Mouse (Mus musculus) MEL (cell line): ENCODE data around the gene Ada. TPM values are rescaled to one million over a fixed set of nuclear protein-coding genes. Genes with fewer than 3 reads are reported as not detected.
"Not testable (repeated sequence)": the region's sequence is repeated elsewhere in the genome, so short reads cannot be mapped to it uniquely, and the experiment has no call there.

Source experiments
- DNase-seq: peaks from one replicate; pipeline ENCODE4 v3.0.0; 2011; ENCODE audit warnings: low read depth, low spot score
- H3K27ac ChIP-seq: 2 replicates; pipeline ENCODE4 v1.5.1; 2012; ENCODE audit warnings: low read depth, mild to moderate bottlenecking, control low read depth, low read length, moderate library complexity; ENCODE audit not compliant: control insufficient read depth
- H3K27me3 ChIP-seq, 2 experiments: fragments of 150-350 bp in 1 of 2; sonication (generic) in 1 of 2; 2 replicates each; pipeline ENCODE4 v1.6.1; 2012; ENCODE audit warnings: low read length in 2 of 2, mild to moderate bottlenecking in 2 of 2, improper control_type of control experiment in 1 of 2, moderate library complexity in 1 of 2; ENCODE audit not compliant: insufficient read depth in 2 of 2, control insufficient read depth in 1 of 2
- H3K36me3 ChIP-seq, 2 experiments: 2 replicates each; pipeline ENCODE4 v1.6.1; 2012 to 2014; ENCODE audit warnings: low read length in 2 of 2, improper control_type of control experiment in 1 of 2, inconsistent platforms in 1 of 2, mild to moderate bottlenecking in 1 of 2; ENCODE audit not compliant: insufficient read depth in 2 of 2, control insufficient read depth in 1 of 2
- H3K4me1 ChIP-seq, 2 experiments: fragments of 150-350 bp in 1 of 2; sonication (generic) in 1 of 2; 2 replicates each; pipeline ENCODE4 v1.6.1; 2012; ENCODE audit warnings: low read length in 2 of 2, improper control_type of control experiment in 1 of 2, mild to moderate bottlenecking in 1 of 2; ENCODE audit not compliant: insufficient read depth in 2 of 2, control insufficient read depth in 1 of 2
- H3K4me3 ChIP-seq, 2 experiments: fragments of 150-350 bp in 1 of 2; sonication (generic) in 1 of 2; 2 replicates each; pipeline ENCODE4 v1.5.1; 2012; ENCODE audit warnings: low read depth in 2 of 2, low read length in 2 of 2, mild to moderate bottlenecking in 2 of 2, moderate library complexity in 2 of 2, control low read depth in 1 of 2, improper control_type of control experiment in 1 of 2; ENCODE audit not compliant: control insufficient read depth in 1 of 2, insufficient read depth in 1 of 2
- H3K79me2 ChIP-seq: 2 replicates; pipeline ENCODE4 v1.6.1; 2012; ENCODE audit warnings: mild to moderate bottlenecking, low read length, moderate library complexity; ENCODE audit not compliant: control insufficient read depth, poor library complexity, insufficient read depth
- H3K9ac ChIP-seq: 2 replicates; pipeline ENCODE4 v1.6.1; 2012; ENCODE audit warnings: low read depth, mild to moderate bottlenecking, control low read depth, low read length, moderate library complexity; ENCODE audit not compliant: control insufficient read depth, poor library complexity, severe bottlenecking
- H3K9me3 ChIP-seq: fragments of 150-350 bp; sonication (generic); replicated peaks from 2 replicates; pipeline ENCODE4 v1.6.1; 2012; ENCODE audit warnings: mild to moderate bottlenecking, low read length, improper control_type of control experiment, moderate library complexity; ENCODE audit not compliant: insufficient read depth
- BHLHE40 ChIP-seq: IDR thresholded peaks from 2 replicates; pipeline ENCODE4 v1.6.1; 2012; ENCODE audit warnings: low read depth, mild to moderate bottlenecking, inconsistent platforms, low read length, improper control_type of control experiment, borderline replicate concordance
- E2F4 ChIP-seq: IDR thresholded peaks from 2 replicates; pipeline ENCODE4 v1.6.1; 2011; ENCODE audit warnings: low read depth, low read length, improper control_type of control experiment, borderline replicate concordance
- EP300 ChIP-seq, 2 experiments: IDR thresholded peaks; 2 replicates each; pipeline ENCODE4 v1.6.1; 2011; ENCODE audit warnings: improper control_type of control experiment in 2 of 2, low read length in 2 of 2, low read depth in 1 of 2, mild to moderate bottlenecking in 1 of 2
- ETS1 ChIP-seq: IDR thresholded peaks from 2 replicates; pipeline ENCODE4 v1.6.1; 2012; ENCODE audit warnings: low read depth, mild to moderate bottlenecking, inconsistent platforms, low read length, improper control_type of control experiment, moderate library complexity
- GABPA ChIP-seq: IDR thresholded peaks from 2 replicates; pipeline ENCODE4 v1.6.1; 2012; ENCODE audit warnings: low read depth, mild to moderate bottlenecking, inconsistent platforms, low read length, improper control_type of control experiment, moderate library complexity
- GATA1 ChIP-seq: IDR thresholded peaks from 2 replicates; pipeline ENCODE4 v1.6.1; 2011; ENCODE audit warnings: low read depth, low read length, improper control_type of control experiment
- HCFC1 ChIP-seq: IDR thresholded peaks from 2 replicates; pipeline ENCODE4 v1.6.1; 2012; ENCODE audit warnings: low read depth, mild to moderate bottlenecking, inconsistent platforms, low read length, improper control_type of control experiment, moderate library complexity
- KAT2A ChIP-seq: conservative IDR thresholded peaks from 2 replicates; pipeline ENCODE4 v1.6.1; 2012; ENCODE audit warnings: low read depth, low read length, improper control_type of control experiment, inconsistent platforms
- MAX ChIP-seq: IDR thresholded peaks from 2 replicates; pipeline ENCODE4 v1.6.1; 2011; ENCODE audit warnings: low read length, improper control_type of control experiment
- MAZ ChIP-seq: IDR thresholded peaks from 2 replicates; pipeline ENCODE4 v1.6.1; 2012; ENCODE audit warnings: low read depth, mild to moderate bottlenecking, inconsistent platforms, low read length, improper control_type of control experiment
- MYB ChIP-seq: IDR thresholded peaks from 2 replicates; pipeline ENCODE4 v1.6.1; 2011; ENCODE audit warnings: mild to moderate bottlenecking, low read depth, low read length, improper control_type of control experiment
- MYC ChIP-seq: IDR thresholded peaks from 2 replicates; pipeline ENCODE4 v1.6.1; 2011; ENCODE audit warnings: low read depth, mild to moderate bottlenecking, low read length, improper control_type of control experiment, moderate library complexity
- RAD21 ChIP-seq: IDR thresholded peaks from 2 replicates; pipeline ENCODE4 v1.6.1; 2011; ENCODE audit warnings: mild to moderate bottlenecking, low read depth, low read length, improper control_type of control experiment
- RCOR1 ChIP-seq: IDR thresholded peaks from 2 replicates; pipeline ENCODE4 v1.6.1; 2012; ENCODE audit warnings: low read depth, mild to moderate bottlenecking, inconsistent platforms, low read length, improper control_type of control experiment
- TAL1 ChIP-seq: IDR thresholded peaks from 2 replicates; pipeline ENCODE4 v1.6.1; 2012; ENCODE audit warnings: mild to moderate bottlenecking, inconsistent platforms, low read length, moderate library complexity, mixed read lengths
- TCF12 ChIP-seq: IDR thresholded peaks from 2 replicates; pipeline ENCODE4 v1.6.1; 2014; ENCODE audit warnings: low read depth, mild to moderate bottlenecking, inconsistent platforms, low read length, improper control_type of control experiment, moderate library complexity
- ZKSCAN1 ChIP-seq: IDR thresholded peaks from 2 replicates; pipeline ENCODE4 v1.6.1; 2012; ENCODE audit warnings: low read depth, mild to moderate bottlenecking, inconsistent platforms, low read length, improper control_type of control experiment, moderate library complexity
- polyA plus RNA-seq, 2 experiments: library from polyadenylated mRNA; stranded (reverse) in 1 of 2; unstranded in 1 of 2; fragments of >175 nt in 1 of 2; fragments of >200 nt in 1 of 2; gene quantifications; 2 replicates each; pipeline versions ENCODE4 v1.2.1 to v1.2.4; 2012; ENCODE audit warnings: low replicate concordance in 2 of 2, low read depth in 1 of 2; ENCODE audit not compliant: insufficient read length in 2 of 2, insufficient read depth in 1 of 2, missing spikeins in 1 of 2
- total RNA-seq: library from RNA; depleted of rRNA; stranded (reverse); fragments of 300-350 nt; gene quantifications from 2 replicates; pipeline ENCODE4 v1.2.3, GENCODE M21; 2012

Gene Ada
- total and polyA plus RNA-seq, 3 experiments = 35.1 to 36.5 TPM; not detected in 1

DNA sequence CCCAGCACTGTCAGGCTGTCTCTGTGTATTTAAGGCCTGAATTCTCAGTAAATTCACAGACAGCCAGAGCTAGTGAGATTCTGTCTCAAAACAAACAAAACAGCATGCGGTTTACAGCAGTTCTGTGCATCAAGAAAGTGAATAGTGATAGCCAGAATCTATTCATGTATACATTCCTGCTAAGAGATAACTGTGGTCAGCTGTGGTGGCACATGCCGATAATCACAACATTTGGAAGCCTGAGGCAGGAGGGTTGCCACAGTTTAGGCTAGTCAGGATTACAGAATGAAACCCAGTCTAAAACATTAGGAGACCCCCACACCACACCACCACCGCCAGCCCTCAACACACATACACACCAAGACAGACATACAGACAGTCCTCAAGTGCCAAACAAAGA lies 60.3 kb downstream of the Ada start:
- no peak overlapping the region for H3K9ac ChIP-seq
- TF ChIP-seq MAX = peak; percentile 50
- TF ChIP-seq BHLHE40 = peak; percentile 84; the same call in 1 of the 2 replicates
- no peak for TF ChIP-seq GABPA
- no peak for TF ChIP-seq MAZ
- TF ChIP-seq ZKSCAN1 = no peak
- TF ChIP-seq TCF12 = peak; percentile 47; the same call in 1 of the 2 replicates
- TF ChIP-seq HCFC1 = no peak
- no peak for TF ChIP-seq RAD21
- TF ChIP-seq ETS1 = peak; percentile 67
- TF ChIP-seq TAL1 = peak; percentile 21; the same call in 1 of the 2 replicates
- TF ChIP-seq GATA1 = peak; percentile 58
- TF ChIP-seq MYC = peak; percentile 37; the same call in 1 of the 2 replicates
- TF ChIP-seq MYB = no peak
- no peak for TF ChIP-seq KAT2A
- TF ChIP-seq EP300 (IDR thresholded peaks at IDR 0.05; ENCODE audit: low read depth in 1 of 2, low read length in 2 of 2) = peak in 1 of 2 experiments; percentile 53; a peak in 3 of 4 replicates
- peak; percentile 55; the same call in 1 of the 2 replicates for TF ChIP-seq RCOR1
- no peak for TF ChIP-seq E2F4

GRCm38 (mm10) chr2:163688377-163688776 lies 61.7 kb downstream of the Ada start:
- Histone ChIP-seq H3K79me2 (peaks cover 25% of the 10 kb centered on the region), H3K4me1 (peaks cover 26 to 60% of the 10 kb centered on the region in 2 experiments), H3K36me3 (peaks cover 0 to 53% of the 10 kb centered on the region in 2 experiments; a peak in 2 of 4 replicates)
- not testable (repeated sequence) for H3K4me3 ChIP-seq, H3K27ac ChIP-seq, DNase-seq, H3K9ac ChIP-seq, H3K9me3 ChIP-seq, H3K27me3 ChIP-seq

More for the DNA sequence above, 60.3 kb downstream of the Ada start:
- Histone ChIP-seq H3K4me1 (peaks cover 37 to 69% of the 10 kb centered on the region in 2 experiments), H3K27ac (no peak overlapping the region; the same call in 1 of the 2 replicates), H3K27me3 (no peaks in the 10 kb centered on the region), H3K79me2 (peaks cover 33% of the 10 kb centered on the region), H3K36me3 (peaks cover 0 to 67% of the 10 kb centered on the region in 2 experiments; a peak in 2 of 4 replicates), H3K4me3 (no peak overlapping the region), H3K9me3 (no peaks in the 10 kb centered on the region)
- no peak for DNase-seq
